Mouse (Mus musculus) testis, adult 2 months (tissue): ENCODE results near the gene Krt20. TPM values are rescaled to one million over a fixed set of nuclear protein-coding genes. Genes with fewer than 3 reads are reported as not detected.

ENCODE experiments used
- H3K27ac ChIP-seq: fragments of 200-500 bp; 2 replicates; pipeline ENCODE4 v1.5.1; 2012; ENCODE audit warnings: low read depth, low read length; ENCODE audit not compliant: control insufficient read depth, insufficient read depth
- H3K27me3 ChIP-seq: fragments of 200-500 bp; 2 replicates; pipeline ENCODE4 v1.6.1; 2012; ENCODE audit warnings: mild to moderate bottlenecking, low read length, moderate library complexity; ENCODE audit not compliant: control insufficient read depth, insufficient read depth
- H3K36me3 ChIP-seq: fragments of 200-500 bp; 2 replicates; pipeline ENCODE4 v1.6.1; 2012; ENCODE audit warnings: mild to moderate bottlenecking, low read length; ENCODE audit not compliant: control insufficient read depth, insufficient read depth
- H3K4me1 ChIP-seq: fragments of 200-500 bp; 2 replicates; pipeline ENCODE4 v1.6.1; 2012; ENCODE audit warnings: low read length; ENCODE audit not compliant: control insufficient read depth, insufficient read depth
- H3K4me3 ChIP-seq: fragments of 200-500 bp; 2 replicates; pipeline ENCODE4 v1.5.1; 2012; ENCODE audit warnings: low read depth, mild to moderate bottlenecking, low read length, moderate library complexity, mixed read lengths; ENCODE audit not compliant: control insufficient read depth
- CTCF ChIP-seq: fragments of 200-500 bp; IDR thresholded peaks from 2 replicates; pipeline ENCODE4 v1.5.1; 2012; ENCODE audit warnings: low read depth, mild to moderate bottlenecking, inconsistent platforms, low read length, moderate library complexity; ENCODE audit not compliant: control insufficient read depth, insufficient read depth, insufficient replicate concordance
- POLR2A ChIP-seq: fragments of 200-500 bp; IDR thresholded peaks from 2 replicates; pipeline ENCODE4 v1.6.1; 2012; ENCODE audit warnings: low read depth, mild to moderate bottlenecking, inconsistent platforms, low read length, moderate library complexity; ENCODE audit not compliant: control insufficient read depth
- polyA plus RNA-seq: library from polyadenylated mRNA; depleted of rRNA; stranded (reverse); fragments of >200 nt; gene quantifications from 2 replicates; pipeline ENCODE4 v1.2.3, GENCODE M21; 2012

Krt20 gene
- polyA plus RNA-seq, 1 experiment = 0.06 TPM

DNA sequence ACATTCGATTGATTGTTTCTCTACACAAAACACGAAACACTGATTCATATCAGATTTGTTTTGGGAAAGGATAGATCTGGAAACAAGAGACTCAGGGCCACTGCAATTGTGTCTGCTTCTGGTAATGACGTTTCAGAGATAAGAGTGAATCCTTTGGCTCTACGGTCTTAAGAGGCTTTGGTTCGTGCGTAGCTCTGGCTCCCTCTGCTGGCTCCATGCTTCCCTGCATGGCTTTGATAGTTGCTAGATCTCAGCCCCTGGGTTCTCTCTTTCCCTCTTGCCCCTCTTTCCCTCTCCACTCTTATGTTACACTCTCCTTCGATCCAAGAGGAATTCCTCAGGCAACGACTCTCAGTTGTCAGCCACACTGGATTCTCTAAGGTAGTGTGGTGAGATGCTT is 25.2 kb upstream of the Krt20 start:
- Histone ChIP-seq H3K27me3 (no peaks in the 10 kb centered on the region), H3K36me3 (no peaks in the 10 kb centered on the region), H3K27ac (no peak overlapping the region), H3K4me3 (no peak overlapping the region), H3K4me1 (no peaks in the 10 kb centered on the region)
- TF ChIP-seq POLR2A = no peak
- peak; percentile 79; the same call in 1 of the 2 replicates for TF ChIP-seq CTCF

DNA sequence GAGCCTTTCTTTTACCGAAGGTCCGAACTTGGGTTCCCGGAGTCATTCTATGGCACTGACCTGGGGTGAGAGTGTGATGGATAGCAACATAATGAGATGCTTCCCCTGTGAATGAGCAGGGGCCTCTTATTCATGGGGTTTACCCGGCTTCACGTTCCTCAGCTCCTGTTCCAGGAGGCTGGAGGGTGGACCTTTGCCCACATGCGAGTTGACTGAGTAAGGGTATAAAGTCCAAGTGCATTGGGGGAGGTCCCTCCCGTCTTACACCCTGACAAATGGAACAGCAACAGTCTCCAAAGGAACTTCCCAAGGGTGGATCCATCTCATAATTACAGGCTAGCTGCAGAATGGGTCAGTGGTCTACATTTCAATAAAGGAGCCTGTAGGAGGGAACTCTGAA is 23.8 kb upstream of the Krt20 start:
- no peaks in the 10 kb centered on the region for H3K36me3 ChIP-seq
- H3K27me3 ChIP-seq = no peaks in the 10 kb centered on the region
- no peaks in the 10 kb centered on the region for H3K4me1 ChIP-seq
- H3K4me3 ChIP-seq = no peak overlapping the region
- no peak for TF ChIP-seq CTCF
- no peak for TF ChIP-seq POLR2A
- H3K27ac ChIP-seq = no peak overlapping the region

DNA sequence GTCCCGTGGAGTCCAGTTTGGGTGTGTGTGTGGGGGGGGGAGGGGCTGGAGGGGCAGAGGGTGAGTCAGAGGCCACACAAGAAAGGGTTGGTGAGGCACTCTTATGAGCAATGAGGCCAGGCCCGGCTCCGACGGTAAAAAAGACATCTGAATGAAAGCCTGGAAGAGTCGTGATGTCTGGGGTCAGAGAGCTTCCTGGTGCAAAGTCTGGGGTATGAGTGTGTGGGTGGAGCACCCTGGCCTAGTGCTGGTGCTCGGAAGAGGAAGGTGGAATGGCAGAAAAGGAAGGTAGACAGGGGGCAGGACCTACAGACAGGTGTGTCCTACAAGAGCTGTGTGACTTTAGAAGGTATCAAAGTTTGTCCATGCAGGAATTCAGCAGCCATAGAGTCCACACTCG is 20.9 kb upstream of the Krt20 start:
- H3K27ac ChIP-seq = no peak overlapping the region
- H3K27me3 ChIP-seq = no peaks in the 10 kb centered on the region
- no peak overlapping the region for H3K4me3 ChIP-seq
- no peaks in the 10 kb centered on the region for H3K4me1 ChIP-seq
- no peaks in the 10 kb centered on the region for H3K36me3 ChIP-seq
- TF ChIP-seq CTCF (no peak), POLR2A (no peak)

DNA sequence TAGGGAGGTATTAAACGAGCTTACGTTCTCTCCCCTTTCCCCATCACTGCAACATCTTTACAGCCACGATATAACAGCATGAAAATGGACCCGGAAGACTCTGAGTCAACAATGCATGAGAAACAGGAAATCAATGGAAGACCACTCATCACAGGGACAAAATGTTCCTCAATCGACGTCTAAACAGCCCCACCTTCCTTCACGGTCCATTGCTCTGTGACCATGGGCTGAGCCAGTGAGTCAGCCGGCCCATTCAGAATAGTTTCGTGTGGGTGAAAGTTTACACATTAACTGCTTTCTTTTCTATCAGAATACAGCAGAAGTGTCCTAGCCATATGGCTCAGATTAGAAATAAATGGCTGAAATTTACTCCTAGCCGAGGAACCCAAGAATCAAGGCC is 16.8 kb upstream of the Krt20 start:
- Histone ChIP-seq H3K4me1 (no peaks in the 10 kb centered on the region), H3K4me3 (no peak overlapping the region), H3K27me3 (no peaks in the 10 kb centered on the region), H3K36me3 (no peaks in the 10 kb centered on the region), H3K27ac (no peak overlapping the region)
- TF ChIP-seq CTCF (no peak), POLR2A (no peak)

DNA sequence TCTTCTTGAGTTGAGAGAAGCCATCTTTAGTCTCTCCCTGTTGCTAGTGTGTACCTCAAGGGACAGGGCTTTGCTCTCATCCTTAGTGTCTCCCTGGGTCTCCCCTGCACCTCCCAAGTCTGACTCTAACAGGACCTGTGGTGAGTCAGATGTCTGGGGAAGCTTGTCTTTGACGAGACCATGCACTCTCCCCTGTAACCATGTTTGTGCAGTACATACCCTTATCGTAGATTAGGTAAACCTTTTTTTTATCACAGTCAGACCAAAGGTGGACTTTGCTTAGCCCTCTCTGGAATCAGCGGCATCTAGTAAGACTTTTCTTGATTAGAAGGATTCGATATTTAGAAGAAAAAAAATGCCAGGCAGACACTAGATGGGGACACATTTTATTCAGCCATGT is 16.1 kb upstream of the Krt20 start:
- Histone ChIP-seq H3K27ac (no peak overlapping the region), H3K27me3 (no peaks in the 10 kb centered on the region), H3K36me3 (no peaks in the 10 kb centered on the region), H3K4me1 (no peaks in the 10 kb centered on the region), H3K4me3 (no peak overlapping the region)
- no peak for TF ChIP-seq CTCF
- TF ChIP-seq POLR2A = no peak

DNA sequence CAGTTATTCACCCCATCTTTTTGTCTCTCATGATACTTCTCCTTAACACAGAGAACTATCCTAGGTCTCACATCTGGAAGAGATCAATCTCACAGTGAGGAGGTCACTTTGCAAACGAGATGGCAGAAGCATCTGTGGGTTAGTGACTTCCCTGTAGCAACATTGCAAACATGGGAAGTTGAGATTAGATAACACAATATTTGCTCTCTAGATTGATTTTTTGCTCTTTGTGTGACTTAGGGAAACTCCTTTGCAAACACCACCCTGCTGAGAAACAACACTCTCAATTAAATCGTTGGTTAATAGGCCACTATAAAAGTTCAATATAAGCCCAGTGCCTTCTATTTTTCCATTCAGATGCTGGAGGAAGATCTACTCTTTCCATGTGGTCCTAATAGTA is 10.8 kb upstream of the Krt20 start:
- no peak for TF ChIP-seq CTCF
- no peak for TF ChIP-seq POLR2A
- no peak overlapping the region for H3K4me3 ChIP-seq
- H3K4me1 ChIP-seq = no peaks in the 10 kb centered on the region
- H3K27ac ChIP-seq = no peak overlapping the region
- no peaks in the 10 kb centered on the region for H3K36me3 ChIP-seq
- H3K27me3 ChIP-seq = no peaks in the 10 kb centered on the region

DNA sequence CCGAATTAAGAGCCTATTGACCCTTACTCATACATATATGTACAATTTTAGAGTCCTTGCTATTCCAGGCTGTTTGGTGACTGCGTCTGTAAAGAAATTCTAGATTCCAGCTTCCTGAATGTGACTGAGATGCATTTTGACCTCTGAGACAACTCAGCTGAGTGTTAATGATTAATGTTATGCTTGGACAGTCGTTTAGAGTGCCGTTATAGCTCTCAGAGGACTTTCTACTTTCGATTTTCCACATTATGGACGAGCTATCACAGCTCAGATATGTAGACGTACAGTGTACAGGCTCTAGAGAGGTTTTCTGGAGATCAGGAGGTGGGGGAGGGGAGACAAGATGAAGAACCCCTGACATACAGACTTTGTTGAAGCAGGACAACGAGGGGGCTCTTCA is 3.3 kb upstream of the Krt20 start:
- H3K27me3 ChIP-seq = no peaks in the 10 kb centered on the region
- TF ChIP-seq POLR2A (no peak), CTCF (no peak)
- no peak overlapping the region for H3K4me3 ChIP-seq
- peaks cover 5% of the 10 kb centered on the region for H3K4me1 ChIP-seq
- H3K36me3 ChIP-seq = no peaks in the 10 kb centered on the region
- no peak overlapping the region for H3K27ac ChIP-seq

DNA sequence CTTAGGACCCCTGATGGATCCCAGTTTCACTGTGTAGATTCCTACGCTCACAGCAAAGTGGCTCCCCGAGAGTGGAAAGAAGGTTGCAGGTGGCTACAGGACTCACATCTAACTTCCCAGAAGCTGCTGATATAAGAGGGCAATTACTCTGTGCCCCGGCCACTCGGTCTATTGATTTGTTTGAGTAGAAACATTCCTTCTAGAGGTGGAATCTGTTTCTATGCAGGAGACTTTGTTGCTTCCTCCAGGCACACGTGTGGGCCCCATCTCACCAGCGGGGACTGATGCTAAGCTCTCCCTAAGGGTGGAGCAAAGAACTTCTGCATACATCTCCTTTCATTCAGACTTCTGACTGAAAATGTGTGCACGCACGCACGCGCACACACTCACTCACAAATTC is 1.5 kb upstream of the Krt20 start:
- H3K4me1 ChIP-seq = peaks cover 5% of the 10 kb centered on the region
- TF ChIP-seq CTCF (no peak), POLR2A (no peak)
- H3K36me3 ChIP-seq = no peaks in the 10 kb centered on the region
- H3K4me3 ChIP-seq = no peak overlapping the region
- H3K27ac ChIP-seq = no peak overlapping the region
- H3K27me3 ChIP-seq = no peaks in the 10 kb centered on the region
